Mouse (Mus musculus): ENCODE results near the gene Rasip1.
A peak's percentile ranks its signal among the peaks of the same experiment; 100 is the strongest.

The Rasip1 gene

GRCm38 (mm10) chr7:45595176-45595575, 32.1 kb upstream of the Rasip1 start:
- Histone ChIP-seq H3K9me3 (ENCODE audit: low read length) (peaks cover 4% of the 10 kb centered on the region; the same call in 1 of the 2 replicates), H3K4me3 (replicated peaks; ENCODE audit: low read length) (0 out of 2 replicates have a peak overlapping the region, but pooled peaks have one; percentile 14), H3K27me3 (ENCODE audit: insufficient read depth, low read length) (no peaks in the 10 kb centered on the region), H3K4me1 (replicated peaks; ENCODE audit: low read depth, low read length) (peaks cover 51% of the 10 kb centered on the region), H3K36me3 (ENCODE audit: insufficient read depth, low read length) (peaks cover 7% of the 10 kb centered on the region)
- TF ChIP-seq NANOG (IDR thresholded peaks at IDR 0.05; ENCODE audit: borderline replicate concordance, low read length), result no peak
- no peak for TF ChIP-seq POU5F1 (IDR thresholded peaks at IDR 0.05; ENCODE audit: borderline replicate concordance, low read length)
- TF ChIP-seq CTCF (conservative IDR thresholded peaks at IDR 0.05; ENCODE audit: low read length), result no peak

DNA sequence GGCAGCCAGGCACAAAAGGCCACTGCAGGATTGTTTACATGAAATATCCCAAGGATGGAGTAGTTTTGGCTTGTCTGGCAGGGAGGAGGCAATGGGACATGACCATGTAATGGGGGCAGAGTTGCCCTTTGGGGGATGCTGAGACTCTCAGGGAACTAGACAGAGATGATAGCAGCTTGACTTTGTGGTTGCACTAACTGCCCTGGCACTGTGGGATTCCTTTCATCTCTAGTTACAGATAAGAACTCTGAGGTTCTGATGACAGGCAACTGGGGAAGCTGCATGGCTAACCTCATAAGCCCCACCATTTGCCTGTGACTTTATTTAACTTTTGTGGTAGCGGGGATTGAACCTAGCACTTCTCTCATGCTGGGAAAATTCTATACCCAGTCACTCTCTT, 31.2 kb upstream of the Rasip1 start:
- H3K4me3 ChIP-seq (replicated peaks; ENCODE audit: low read length), result no peak overlapping the region
- H3K36me3 ChIP-seq (ENCODE audit: insufficient read depth, low read length), result no peaks in the 10 kb centered on the region
- TF ChIP-seq POU5F1 (IDR thresholded peaks at IDR 0.05; ENCODE audit: borderline replicate concordance, low read length), result no peak
- TF ChIP-seq NANOG (IDR thresholded peaks at IDR 0.05; ENCODE audit: borderline replicate concordance, low read length), result no peak
- no peak for TF ChIP-seq CTCF (conservative IDR thresholded peaks at IDR 0.05; ENCODE audit: low read length)
- peaks cover 4% of the 10 kb centered on the region; the same call in 1 of the 2 replicates for H3K9me3 ChIP-seq (ENCODE audit: low read length)
- peaks cover 51% of the 10 kb centered on the region for H3K4me1 ChIP-seq (replicated peaks; ENCODE audit: low read depth, low read length)
- no peaks in the 10 kb centered on the region for H3K27me3 ChIP-seq (ENCODE audit: insufficient read depth, low read length)

- H3K4me1 ChIP-seq (replicated peaks; ENCODE audit: low read depth, low read length), result peaks cover 57% of the 10 kb centered on the region
- no peak overlapping the region for H3K4me3 ChIP-seq (replicated peaks; ENCODE audit: low read length)
- no peaks in the 10 kb centered on the region for H3K36me3 ChIP-seq (ENCODE audit: insufficient read depth, low read length)
- peaks cover 4% of the 10 kb centered on the region; the same call in 1 of the 2 replicates for H3K9me3 ChIP-seq (ENCODE audit: low read length)
- no peak for TF ChIP-seq POU5F1 (IDR thresholded peaks at IDR 0.05; ENCODE audit: borderline replicate concordance, low read length)
- H3K27me3 ChIP-seq (ENCODE audit: insufficient read depth, low read length), result no peaks in the 10 kb centered on the region
Measured at GRCm38 (mm10) chr7:45597013-45597412, 30.3 kb upstream of the Rasip1 start.

GRCm38 (mm10) chr7:45597527-45597926, 29.8 kb upstream of the Rasip1 start:
- Histone ChIP-seq H3K4me1 (replicated peaks; ENCODE audit: low read depth, low read length) (peaks cover 59% of the 10 kb centered on the region), H3K4me3 (replicated peaks; ENCODE audit: low read length) (no peak overlapping the region), H3K36me3 (ENCODE audit: insufficient read depth, low read length) (no peaks in the 10 kb centered on the region), H3K9me3 (ENCODE audit: low read length) (peaks cover 4% of the 10 kb centered on the region; the same call in 1 of the 2 replicates), H3K27me3 (ENCODE audit: insufficient read depth, low read length) (no peaks in the 10 kb centered on the region)
- TF ChIP-seq CTCF (conservative IDR thresholded peaks at IDR 0.05; ENCODE audit: low read length) (no peak), POU5F1 (IDR thresholded peaks at IDR 0.05; ENCODE audit: borderline replicate concordance, low read length) (no peak), NANOG (IDR thresholded peaks at IDR 0.05; ENCODE audit: borderline replicate concordance, low read length) (no peak)

GRCm38 (mm10) chr7:45598960-45599879, 28.1 kb upstream of the Rasip1 start:
- Histone ChIP-seq H3K27me3 (ENCODE audit: insufficient read depth, low read length) (0 out of 2 replicates have a peak, but pooled peaks cover 4% of the 10 kb centered on the region), H3K4me1 (replicated peaks; ENCODE audit: low read depth, low read length) (peaks cover 58% of the 10 kb centered on the region), H3K9me3 (ENCODE audit: low read length) (peaks cover 4% of the 10 kb centered on the region; the same call in 1 of the 2 replicates), H3K36me3 (ENCODE audit: insufficient read depth, low read length) (no peaks in the 10 kb centered on the region), H3K4me3 (replicated peaks; ENCODE audit: low read length) (no peak overlapping the region)
- TF ChIP-seq POU5F1 (IDR thresholded peaks at IDR 0.05; ENCODE audit: borderline replicate concordance, low read length), result no peak
- TF ChIP-seq NANOG (IDR thresholded peaks at IDR 0.05; ENCODE audit: borderline replicate concordance, low read length), result no peak
- no peak for TF ChIP-seq CTCF (conservative IDR thresholded peaks at IDR 0.05; ENCODE audit: low read length)

DNA sequence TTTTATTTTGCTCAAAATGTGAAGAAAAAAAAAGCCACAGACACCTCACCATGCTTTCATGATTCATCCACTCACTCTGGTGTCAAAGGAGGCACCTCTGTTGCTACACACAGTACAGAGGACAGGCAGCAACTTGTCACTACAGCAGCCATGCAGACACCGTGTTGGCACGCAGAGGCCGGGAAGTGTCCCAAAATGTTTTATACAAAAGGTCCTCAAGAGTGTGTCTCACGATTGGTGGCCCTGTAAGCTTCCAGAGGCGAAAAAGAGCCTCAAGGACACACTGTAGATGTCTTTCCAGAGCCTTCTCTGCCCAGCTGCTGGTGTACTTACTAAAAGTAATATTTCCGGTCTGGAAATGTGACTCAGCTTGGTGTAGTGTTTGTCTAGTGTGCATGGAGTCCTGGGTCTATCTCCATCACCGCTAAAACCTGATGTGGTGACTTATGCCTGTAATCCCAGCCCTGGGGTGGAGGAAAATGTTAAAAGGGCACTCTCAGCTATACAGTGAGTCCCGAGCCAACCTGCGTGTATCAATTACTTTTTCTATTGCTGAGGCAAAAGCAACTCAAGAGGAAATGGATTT, 21.5 kb upstream of the Rasip1 start:
- peaks cover 23% of the 10 kb centered on the region for H3K4me1 ChIP-seq (replicated peaks; ENCODE audit: low read depth, low read length)
- H3K9me3 ChIP-seq (ENCODE audit: low read length), result no peaks in the 10 kb centered on the region
- peaks cover 13% of the 10 kb centered on the region; the same call in 1 of the 2 replicates for H3K27me3 ChIP-seq (ENCODE audit: insufficient read depth, low read length)
- TF ChIP-seq CTCF (conservative IDR thresholded peaks at IDR 0.05; ENCODE audit: low read length) (no peak), NANOG (IDR thresholded peaks at IDR 0.05; ENCODE audit: borderline replicate concordance, low read length) (no peak), POU5F1 (IDR thresholded peaks at IDR 0.05; ENCODE audit: borderline replicate concordance, low read length) (no peak)
- no peak overlapping the region for H3K4me3 ChIP-seq (replicated peaks; ENCODE audit: low read length)
- H3K36me3 ChIP-seq (ENCODE audit: insufficient read depth, low read length), result no peaks in the 10 kb centered on the region

- Histone ChIP-seq H3K4me1 (replicated peaks; ENCODE audit: low read depth, low read length) (peaks cover 7% of the 10 kb centered on the region), H3K27me3 (ENCODE audit: insufficient read depth, low read length) (peaks cover 12% of the 10 kb centered on the region), H3K36me3 (ENCODE audit: insufficient read depth, low read length) (no peaks in the 10 kb centered on the region), H3K9me3 (ENCODE audit: low read length) (no peaks in the 10 kb centered on the region), H3K4me3 (replicated peaks; ENCODE audit: low read length) (no peak overlapping the region)
- TF ChIP-seq CTCF (conservative IDR thresholded peaks at IDR 0.05; ENCODE audit: low read length), result no peak
- TF ChIP-seq POU5F1 (IDR thresholded peaks at IDR 0.05; ENCODE audit: borderline replicate concordance, low read length), result no peak
- TF ChIP-seq NANOG (IDR thresholded peaks at IDR 0.05; ENCODE audit: borderline replicate concordance, low read length), result no peak
Measured at GRCm38 (mm10) chr7:45609511-45609910, 17.8 kb upstream of the Rasip1 start.

- TF ChIP-seq CTCF (conservative IDR thresholded peaks at IDR 0.05; ENCODE audit: low read length), result no peak
- TF ChIP-seq POU5F1 (IDR thresholded peaks at IDR 0.05; ENCODE audit: borderline replicate concordance, low read length), result no peak
- TF ChIP-seq NANOG (IDR thresholded peaks at IDR 0.05; ENCODE audit: borderline replicate concordance, low read length), result no peak
- no peaks in the 10 kb centered on the region for H3K36me3 ChIP-seq (ENCODE audit: insufficient read depth, low read length)
- H3K4me1 ChIP-seq (replicated peaks; ENCODE audit: low read depth, low read length), result peaks cover 28% of the 10 kb centered on the region
- H3K27me3 ChIP-seq (ENCODE audit: insufficient read depth, low read length), result peaks cover 61% of the 10 kb centered on the region
- no peaks in the 10 kb centered on the region for H3K9me3 ChIP-seq (ENCODE audit: low read length)
- no peak overlapping the region for H3K4me3 ChIP-seq (replicated peaks; ENCODE audit: low read length)
Measured at GRCm38 (mm10) chr7:45616277-45616676, 11.0 kb upstream of the Rasip1 start.

Measured in E14TG2a.4 (cell line).